Mouse (Mus musculus) CD8-positive naive resting alpha-beta T cell, adult 2 months (primary cell): Measurements from ENCODE around the gene Cpne4.
A peak's percentile ranks its signal among the peaks of the same experiment; 100 is the strongest.

ENCODE experiments used
- DNase-seq, 2 experiments: peaks; one replicate each; pipeline ENCODE4 v3.0.0; 2022; ENCODE audit warnings: low read depth in 2 of 2, low spot score in 2 of 2

The Cpne4 gene

GRCm38 (mm10) chr9:104546986-104547385, at the start of gene Cpne4:
TSS of gene Cpne4 (plus strand) at chr9:104547286.
- DNase-seq: no peak

GRCm38 (mm10) chr9:104515187-104515586, 31.9 kb upstream of the Cpne4 start:
- DNase-seq: no peak

- DNase-seq: no peak
These were observed 11.6 kb upstream of the Cpne4 start for GRCm38 (mm10) chr9:104535508-104535907.

GRCm38 (mm10) chr9:104565815-104566214, 18.7 kb downstream of the Cpne4 start:
- no peak for DNase-seq

GRCm38 (mm10) chr9:104566468-104566867, 19.4 kb downstream of the Cpne4 start:
- no peak for DNase-seq

- no peak for DNase-seq
These were observed 20.0 kb downstream of the Cpne4 start for GRCm38 (mm10) chr9:104567096-104567495.

- DNase-seq: peak in 1 of 2 experiments; percentile 8
These were observed 22.5 kb downstream of the Cpne4 start for GRCm38 (mm10) chr9:104569480-104570167.

GRCm38 (mm10) chr9:104572856-104573255, 25.8 kb downstream of the Cpne4 start:
- no peak for DNase-seq

GRCm38 (mm10) chr9:104574476-104574875, 27.4 kb downstream of the Cpne4 start:
- DNase-seq: peak; percentile 7 to 31

- no peak for DNase-seq
These were observed 35.0 kb downstream of the Cpne4 start for GRCm38 (mm10) chr9:104581921-104582624.

GRCm38 (mm10) chr9:104582675-104583074, 35.6 kb downstream of the Cpne4 start:
- no peak for DNase-seq

- DNase-seq: no peak
These were observed 47.5 kb downstream of the Cpne4 start for GRCm38 (mm10) chr9:104594550-104594949.

- no peak for DNase-seq
These were observed 47.9 kb downstream of the Cpne4 start for GRCm38 (mm10) chr9:104594979-104595378.

GRCm38 (mm10) chr9:104612523-104612922, 65.4 kb downstream of the Cpne4 start:
- DNase-seq: no peak

GRCm38 (mm10) chr9:104616691-104617090, 69.6 kb downstream of the Cpne4 start:
- no peak for DNase-seq

- no peak for DNase-seq
These were observed 76.5 kb downstream of the Cpne4 start for GRCm38 (mm10) chr9:104623564-104623963.

- no peak for DNase-seq
These were observed 80.7 kb downstream of the Cpne4 start for GRCm38 (mm10) chr9:104627816-104628215.

GRCm38 (mm10) chr9:104629282-104629681, 82.2 kb downstream of the Cpne4 start:
- no peak for DNase-seq

GRCm38 (mm10) chr9:104646348-104646994, 99.4 kb downstream of the Cpne4 start:
- DNase-seq: no peak

GRCm38 (mm10) chr9:104652691-104653261, 105.7 kb downstream of the Cpne4 start:
- DNase-seq: no peak

- no peak for DNase-seq
These were observed 112.7 kb downstream of the Cpne4 start for GRCm38 (mm10) chr9:104659758-104660157.

- DNase-seq: no peak
These were observed 129.6 kb downstream of the Cpne4 start for GRCm38 (mm10) chr9:104676665-104677064.
